Mouse (Mus musculus) kidney, postnatal 36 days (tissue): ENCODE measurements at regions not wholly inside any gene's neighbourhood (a gene's known extent, or its start where the extent isn't known, plus 50 kb on each side); places are given as distances from the start of the nearest gene placed in this dataset.
"Not testable (repeated sequence)": the region's sequence is repeated elsewhere in the genome, so short reads cannot be mapped to it uniquely, and the experiment has no call there.

Experiments
- DNase-seq, 2 experiments: peaks; one replicate each; pipeline ENCODE4 v3.0.0; 2021 to 2022; ENCODE audit warnings: mixed read lengths in 2 of 2

- DNase-seq = not testable (repeated sequence)
Measured at GRCm38 (mm10) chr16:8914183-8914582, 84.3 kb downstream of the 1810013L24Rik start.

GRCm38 (mm10) chr16:8916091-8916490 is 86.2 kb downstream of the 1810013L24Rik start:
- DNase-seq = no peak

- DNase-seq = no peak
Measured at GRCm38 (mm10) chr16:8918741-8919535, 89.0 kb downstream of the 1810013L24Rik start.

GRCm38 (mm10) chr16:8924732-8925131 is 94.8 kb downstream of the 1810013L24Rik start:
- no peak for DNase-seq

- DNase-seq = no peak
Measured at GRCm38 (mm10) chr16:8931961-8932360, 102.1 kb downstream of the 1810013L24Rik start.

GRCm38 (mm10) chr16:8933121-8933520 is 103.2 kb downstream of the 1810013L24Rik start:
- no peak for DNase-seq

GRCm38 (mm10) chr16:8936446-8936845 is 106.5 kb downstream of the 1810013L24Rik start:
- no peak for DNase-seq

GRCm38 (mm10) chr16:8938516-8938915 is 108.6 kb downstream of the 1810013L24Rik start:
- DNase-seq = peak in 1 of 2 experiments; percentile 2

DNA sequence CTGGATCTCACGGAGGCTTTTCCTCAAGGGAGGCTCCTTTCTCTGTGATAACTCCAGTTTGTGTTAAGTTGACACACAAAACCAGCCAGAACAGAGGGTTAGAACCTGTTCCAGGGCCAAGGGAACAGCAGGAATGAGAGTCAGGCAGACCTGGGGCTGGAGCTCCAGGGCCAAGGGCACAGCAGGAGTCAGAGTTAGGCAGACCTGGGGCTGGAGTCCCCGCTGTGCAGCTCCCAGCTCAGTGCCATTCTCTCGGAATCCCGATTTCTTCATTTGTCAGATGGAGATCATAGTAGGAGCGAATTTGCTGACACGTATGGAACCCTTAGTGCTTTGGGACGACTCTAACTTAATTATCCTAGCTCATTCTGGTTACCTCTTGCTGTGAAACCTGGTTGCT is 109.2 kb downstream of the 1810013L24Rik start:
- no peak for DNase-seq

DNA sequence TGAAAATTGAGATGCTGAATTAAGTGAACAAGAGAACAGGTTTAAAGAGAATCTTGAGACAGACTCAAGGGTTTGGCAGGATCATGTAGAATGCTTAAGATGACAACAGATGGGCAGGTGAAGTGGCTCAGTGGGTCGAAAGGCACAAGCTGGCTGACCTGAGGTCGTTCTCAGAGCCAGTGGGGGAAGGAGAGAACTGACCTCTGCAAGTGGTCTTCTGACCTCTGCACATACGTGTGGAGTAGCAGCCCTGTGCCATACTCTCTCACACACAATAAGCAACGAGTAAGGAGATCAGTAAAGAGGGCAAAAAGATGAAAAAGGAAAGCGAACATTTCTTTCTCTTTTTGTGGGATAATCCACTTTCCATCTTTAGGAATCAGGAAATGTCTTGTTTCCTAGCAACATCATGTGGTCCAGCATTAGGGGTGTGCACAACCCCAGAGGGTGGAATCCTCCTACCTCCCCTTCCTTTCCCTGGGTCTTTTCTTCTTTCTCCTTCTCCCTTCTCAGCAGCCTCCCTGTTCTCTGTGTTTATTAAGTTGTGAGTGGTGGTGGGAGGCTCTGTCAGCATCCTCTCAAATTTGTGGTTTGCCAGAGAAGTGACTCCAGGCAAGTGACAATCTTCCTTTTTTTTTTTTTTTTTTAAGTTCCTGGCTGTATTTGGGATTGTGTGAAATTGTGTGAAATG is 114.7 kb downstream of the 1810013L24Rik start:
- no peak for DNase-seq

DNA sequence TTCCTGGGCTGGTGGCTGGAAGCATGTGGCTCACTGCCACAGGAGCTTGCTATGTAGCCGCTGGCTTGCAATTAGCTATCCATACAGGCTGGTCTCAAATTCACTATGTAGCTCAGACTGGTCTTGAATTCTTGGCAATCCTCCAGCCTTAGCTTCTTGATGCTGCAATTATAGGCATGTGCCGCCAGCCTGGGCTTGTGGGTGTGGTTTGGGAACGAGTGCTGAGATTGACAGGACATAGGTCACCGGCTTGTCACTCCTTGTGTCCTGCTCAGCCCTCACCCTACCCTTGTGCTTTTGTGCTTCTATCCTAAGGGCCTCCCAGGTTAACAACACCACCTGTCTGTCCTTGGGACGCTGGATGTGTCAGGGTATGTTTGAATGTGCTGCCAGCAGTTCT is 117.9 kb downstream of the 1810013L24Rik start:
- DNase-seq = no peak

- no peak for DNase-seq
Measured at GRCm38 (mm10) chr16:8951156-8951899, 121.4 kb downstream of the 1810013L24Rik start.

DNA sequence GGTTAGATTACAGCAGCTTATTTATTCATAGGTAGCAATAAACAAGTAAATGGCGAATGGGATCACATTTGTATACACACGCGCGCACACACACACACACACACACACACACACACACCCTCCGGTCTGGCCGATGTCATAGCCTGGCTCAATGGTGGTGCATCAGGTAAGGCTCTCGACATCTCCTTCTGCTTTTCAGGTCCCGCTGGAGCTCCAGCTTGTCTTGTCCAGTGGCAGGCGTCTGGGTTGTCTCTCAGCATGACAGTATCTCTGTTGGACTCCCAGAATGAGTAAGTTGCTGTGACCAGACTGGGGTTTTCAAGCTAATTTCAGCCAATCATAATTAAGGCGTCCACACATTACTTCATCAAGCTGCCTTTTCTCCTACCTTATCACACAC is 131.8 kb downstream of the 1810013L24Rik start:
- DNase-seq = no peak

- no peak for DNase-seq
Measured at GRCm38 (mm10) chr16:8993521-8994250, 163.8 kb downstream of the 1810013L24Rik start.

- no peak for DNase-seq
Measured at GRCm38 (mm10) chr16:8994521-8994920, 164.6 kb downstream of the 1810013L24Rik start.

DNA sequence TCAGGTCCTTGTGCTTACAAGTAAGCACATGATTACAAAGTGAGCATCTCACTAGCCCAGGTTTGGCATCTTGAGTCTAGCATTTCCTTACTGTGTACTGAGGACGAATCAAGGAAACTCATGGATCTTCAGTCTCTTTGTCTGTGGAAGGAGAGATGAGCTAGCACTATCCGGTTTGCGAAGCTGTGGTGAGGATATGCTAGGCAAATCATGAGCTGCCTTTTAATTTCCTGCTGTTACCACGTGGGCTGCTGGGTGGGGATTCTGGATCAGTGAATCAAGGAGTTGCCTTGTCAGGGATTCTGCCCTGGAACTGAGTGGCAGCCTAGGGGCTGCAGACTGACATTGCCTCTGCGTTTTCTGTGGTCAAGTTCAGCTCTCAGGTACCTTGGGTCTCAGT is 167.3 kb downstream of the 1810013L24Rik start:
- no peak for DNase-seq

DNA sequence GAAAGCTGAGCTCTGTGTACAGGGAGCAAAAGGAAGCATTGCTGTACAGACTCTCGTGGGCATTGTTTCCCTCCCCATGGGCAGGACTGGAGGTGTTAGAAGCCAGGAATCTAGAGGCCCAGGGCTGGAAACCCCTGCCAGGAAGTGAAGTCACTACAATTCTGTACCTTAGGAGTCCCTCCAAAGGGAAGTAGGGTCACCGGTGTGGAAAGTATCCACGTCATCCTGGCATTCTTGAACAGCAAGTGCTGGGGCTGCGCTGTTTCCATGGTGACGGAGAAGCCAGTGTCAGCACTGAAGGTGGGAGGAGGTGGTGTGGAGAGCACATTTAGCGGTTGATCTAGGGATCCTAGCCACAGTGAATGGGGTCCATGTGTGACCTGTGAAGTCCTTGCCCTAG is 174.1 kb downstream of the 1810013L24Rik start:
- peak in 1 of 2 experiments; percentile 3 for DNase-seq

- no peak for DNase-seq
Measured at GRCm38 (mm10) chr16:9005933-9006332, 176.0 kb downstream of the 1810013L24Rik start.

- peak; percentile 53 to 85 for DNase-seq
Measured at GRCm38 (mm10) chr16:9009361-9010083, 179.6 kb downstream of the 1810013L24Rik start.

DNA sequence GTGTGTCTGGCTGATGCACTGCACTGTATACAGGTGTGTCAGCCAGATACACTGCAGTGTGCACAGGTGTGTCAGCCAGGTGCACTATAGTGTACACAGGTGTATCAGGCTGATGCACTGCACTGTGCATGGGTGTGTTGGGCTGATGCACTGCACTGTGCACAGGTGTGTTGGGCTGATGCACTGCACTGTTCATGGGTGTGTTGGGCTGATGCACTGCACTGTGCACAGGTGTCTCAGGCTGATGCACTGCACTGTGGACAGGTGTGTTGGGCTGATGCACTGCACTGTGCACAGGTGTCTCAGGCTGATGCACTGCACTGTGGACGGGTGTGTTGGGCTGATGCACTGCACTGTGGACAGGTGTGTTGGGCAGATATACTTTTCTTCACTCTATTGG is 181.2 kb downstream of the 1810013L24Rik start:
- DNase-seq = no peak

DNA sequence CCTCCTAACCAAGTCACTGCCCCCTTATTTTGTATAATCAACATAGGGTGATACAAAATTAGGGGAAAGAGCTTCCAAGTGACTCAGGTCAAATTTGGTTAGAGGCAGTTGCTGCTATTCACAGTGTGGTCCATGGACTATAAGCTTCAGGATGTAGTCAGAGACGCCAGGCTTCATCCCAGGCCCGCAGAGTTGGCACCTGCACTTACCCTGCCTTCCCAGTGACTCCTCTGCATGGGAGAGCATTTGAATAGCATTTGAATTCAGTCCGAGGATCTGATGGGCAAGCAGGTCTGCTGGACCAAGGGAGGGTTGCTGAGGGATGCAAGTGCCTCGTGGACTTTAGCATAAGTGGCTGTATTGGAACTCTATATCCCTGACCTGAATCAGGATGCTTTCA is 181.8 kb downstream of the 1810013L24Rik start:
- no peak for DNase-seq
